ENCODE assay signal across 8 mouse cellular contexts in genomic region chr15:31365720-31366591, GRCm38 (mm10). TPM values are rescaled to one million over a fixed set of nuclear protein-coding genes. Genes with fewer than 3 reads are reported as not detected.
DNase-seq lines count a peak whose midpoint lies in the region; ATAC-seq lines count a peak whose summit lies in the region.

No protein-coding gene starts in this region.

- no peak for ATAC-seq in heart, embryonic 13.5 days (ENCODE audit: extremely low read depth, insufficient number of reproducible peaks, low FRiP score, low TSS enrichment)
- ATAC-seq in midbrain, embryonic 12.5 days (ENCODE audit: low FRiP score, low read depth), result no peak
- no peak for ATAC-seq in frontal cortex, adult (ENCODE audit: low TSS enrichment)

- H3K27ac ChIP-seq in heart, embryonic 13.5 days (replicated peaks), result no peak overlapping the region
- no peak overlapping the region for H3K27ac ChIP-seq in midbrain, embryonic 12.5 days (replicated peaks)

- peaks cover 63% of the 10 kb centered on the region for H3K27me3 ChIP-seq in heart, embryonic 13.5 days (replicated peaks)
- H3K27me3 ChIP-seq in midbrain, embryonic 12.5 days, result peaks cover 85% of the 10 kb centered on the region

- peak overlapping the region; percentile 84 for H3K9ac ChIP-seq in heart, embryonic 13.5 days
- H3K9ac ChIP-seq in midbrain, embryonic 12.5 days (replicated peaks), result peak overlapping the region; percentile 58; the same call in 1 of the 2 replicates

- DNase-seq in adrenal gland, postnatal 10 days, result peak; percentile 37
- no peak for DNase-seq in adrenal gland, adult 18-20 months (ENCODE audit: low spot score in 2 of 2)
- DNase-seq in cerebellum, postnatal 36 days, result peak; percentile 12 to 19
- DNase-seq in kidney, postnatal 10 days, result peak; percentile 43
- no peak for DNase-seq in testis, postnatal 10 days (ENCODE audit: low spot score)

- H3K36me3 ChIP-seq in heart, embryonic 13.5 days, result no peaks in the 10 kb centered on the region
- H3K36me3 ChIP-seq in midbrain, embryonic 12.5 days, result no peaks in the 10 kb centered on the region

- H3K9me3 ChIP-seq in heart, embryonic 13.5 days, result no peaks in the 10 kb centered on the region
- no peaks in the 10 kb centered on the region for H3K9me3 ChIP-seq in midbrain, embryonic 12.5 days

- H3K4me1 ChIP-seq in heart, embryonic 13.5 days, result peaks cover 33% of the 10 kb centered on the region
- H3K4me1 ChIP-seq in midbrain, embryonic 12.5 days, result peaks cover 26% of the 10 kb centered on the region

- peak overlapping the region; percentile 76 for H3K4me3 ChIP-seq in heart, embryonic 13.5 days
- peak overlapping the region; percentile 51 for H3K4me3 ChIP-seq in midbrain, embryonic 12.5 days

- H3K4me2 ChIP-seq in heart, embryonic 13.5 days, result peak overlapping the region; percentile 100
- peak overlapping the region; percentile 100 for H3K4me2 ChIP-seq in midbrain, embryonic 12.5 days (replicated peaks)

- WGBS in heart, embryonic 13.5 days, result 3% methylated on average over 37 of the region's 37 CpGs
- 3% methylated on average over 37 of the region's 37 CpGs for WGBS in midbrain, embryonic 12.5 days

RNA-seq across cellular contexts. Expression of gene Ankrd33b, which starts 1.6 kb away (rescaled TPM):
- total RNA-seq in adrenal gland, postnatal 10 days (2021), result 1 to 10 TPM; 1.6 to 2.1 TPM
- 1 to 10 TPM; 1.3 to 4.4 TPM for total RNA-seq in adrenal gland, adult 18-20 months (2021)
- polyA plus RNA-seq in heart, embryonic 13.5 days (2015; fragmentation: Nextera tagmentation; extraction: Ambion mirVana), result 1.8 and 2.1 TPM in 2 replicates
- 0.71 and 0.75 TPM in 2 replicates for polyA plus RNA-seq in midbrain, embryonic 12.5 days (2016; fragmentation: Nextera tagmentation; extraction: Ambion mirVana)

Comparison
In these comparisons a context has a peak if more than half of its experiments do, and no peak if none do; other contexts are left out.
1. DNase-seq: peak in adrenal gland, postnatal 10 days (single experiment), cerebellum, postnatal 36 days (2 of 2) and kidney, postnatal 10 days (single experiment); none in adrenal gland, adult 18-20 months (0 of 2) and testis, postnatal 10 days (single experiment).